Mouse (Mus musculus) erythroblast, embryonic 14.5 days (primary cell): Measurements from ENCODE around the gene Ncoa7.

ENCODE experiments used
- GATA1 ChIP-seq: IDR thresholded peaks from 2 replicates; pipeline ENCODE4 v1.6.1; 2012; ENCODE audit warnings: low read length, inconsistent platforms, mixed read lengths
- TAL1 ChIP-seq: IDR thresholded peaks from 3 replicates; pipeline ENCODE4 v1.6.1; 2012; ENCODE audit warnings: low read length, inconsistent platforms, mixed read lengths

- TF ChIP-seq GATA1, result no peak
- TF ChIP-seq TAL1, result no peak
These were observed 216.1 kb downstream of the Ncoa7 start for GRCm38 (mm10) chr10:30587037-30587436.
